Comparison of ENCODE assay signal across 11 mouse cellular contexts in genomic region chr4:32947631-32948030, GRCm38 (mm10). TPM values are rescaled to one million over a fixed set of nuclear protein-coding genes. Genes with fewer than 3 reads are reported as not detected.
DNase-seq lines count a peak whose midpoint lies in the region.
"Had no signal": no experiment of that assay in that cellular context is flagged by ENCODE, and none has a peak within 500 bp of the region (broad histone marks: within the 10 kb centered on the region; RNA-seq: fewer than 3 reads in every experiment).

No protein-coding gene starts in this region.

- intact Hi-C loops in gastrocnemius, postnatal 14 days (cut with DNase I; ENCODE audit: low total_unique reads), result no loop called here

- DNase-seq in gastrocnemius, postnatal 14 days, result peak; percentile 9
- no peak for DNase-seq in gastrocnemius, adult 8-10 months (ENCODE audit: low spot score in 2 of 2)
- peak; percentile 42 for DNase-seq in Muller cell, postnatal 12 days (ENCODE audit: inconsistent ontology term)
- peak; percentile 40 to 47 for DNase-seq in heart, adult 9 months (ENCODE audit: low spot score in 2 of 2)
- DNase-seq in lung, postnatal 36 days, result peak; percentile 6
- DNase-seq in adrenal gland, postnatal 36 days, result no peak
- no peak for DNase-seq in T-cell, adult 2 months (ENCODE audit: low spot score)
- no peak for DNase-seq in layer of hippocampus, adult 9-11 months
- DNase-seq: adrenal gland, postnatal 10 days; cerebellum, postnatal 25 days; liver, embryonic 13.5 days had no signal

RNA-seq across cellular contexts. Expression of gene Ankrd6, which starts 3.0 kb away (rescaled TPM):
- 1 to 10 TPM; 2.3 TPM for total RNA-seq in gastrocnemius, postnatal 14 days (2021)
- total RNA-seq in gastrocnemius, adult 8-10 months (2022), result 1 to 10 TPM; 3.8 to 5.9 (median 4.8) TPM
- total RNA-seq in adrenal gland, postnatal 36 days (2021), result 1 to 10 TPM; 1.6 to 3.1 TPM

RNA-seq across cellular contexts. Expression of gene Rragd, which starts 35.2 kb away (rescaled TPM):
- total RNA-seq in gastrocnemius, postnatal 14 days (2021), result 10 to 100 TPM; 84.1 to 84.5 TPM
- 100 to 1,000 TPM; 200 to 232 (median 207) TPM for total RNA-seq in gastrocnemius, adult 8-10 months (2022)
- total RNA-seq in adrenal gland, postnatal 36 days (2021), result 1 to 10 TPM; 7.9 to 10.0 TPM

Comparison
In these comparisons a context has a peak if more than half of its experiments do, and no peak if none do; other contexts are left out.
1. DNase-seq: peak in gastrocnemius, postnatal 14 days (single experiment), Muller cell, postnatal 12 days (single experiment), heart, adult 9 months (2 of 2) and lung, postnatal 36 days (single experiment); none in gastrocnemius, adult 8-10 months (0 of 2), adrenal gland, postnatal 36 days (0 of 2), T-cell, adult 2 months (single experiment) and layer of hippocampus, adult 9-11 months (single experiment).
2. RNA of gene Rragd, which starts 35.2 kb away (total RNA-seq): 200 to 232 TPM in gastrocnemius, adult 8-10 months and 84.1 to 84.5 TPM in gastrocnemius, postnatal 14 days; 7.9 to 10.0 TPM in adrenal gland, postnatal 36 days; every median in the first group is over 4 times any median in the second.